Mouse (Mus musculus) liver, adult 2 months (tissue): ENCODE data around the gene Vmn2r68. TPM values are rescaled to one million over a fixed set of nuclear protein-coding genes. Genes with fewer than 3 reads are reported as not detected.

Experiments
- DNase-seq: peaks from one replicate; pipeline ENCODE4 v3.0.0-alpha.2; 2011; ENCODE audit warnings: low read depth, low spot score; ENCODE audit errors: extremely low read depth
- H3K27ac ChIP-seq: fragments of 200-500 bp; replicated peaks from 2 replicates; pipeline ENCODE4 v1.5.1; 2012; ENCODE audit warnings: low read depth, mild to moderate bottlenecking, control low read depth, inconsistent platforms, low read length; ENCODE audit not compliant: insufficient read depth
- H3K27me3 ChIP-seq: fragments of 200-500 bp; 2 replicates; pipeline ENCODE4 v1.6.1; 2012; ENCODE audit warnings: mild to moderate bottlenecking, moderate library complexity, low read length, inconsistent platforms; ENCODE audit not compliant: control insufficient read depth, insufficient read depth
- H3K36me3 ChIP-seq: fragments of 200-500 bp; 2 replicates; pipeline ENCODE4 v1.6.1; 2012; ENCODE audit warnings: low read length, inconsistent platforms; ENCODE audit not compliant: control insufficient read depth, insufficient read depth
- H3K4me1 ChIP-seq: fragments of 200-500 bp; 2 replicates; pipeline ENCODE4 v1.6.1; 2011; ENCODE audit warnings: low read length; ENCODE audit not compliant: control insufficient read depth, insufficient read depth
- H3K4me3 ChIP-seq: fragments of 200-500 bp; 2 replicates; pipeline ENCODE4 v1.5.1; 2011; ENCODE audit warnings: low read depth, mild to moderate bottlenecking, control low read depth, low read length, moderate library complexity; ENCODE audit not compliant: insufficient read depth
- H3K79me2 ChIP-seq: fragments of 200-500 bp; 2 replicates; pipeline ENCODE4 v1.6.1; 2012; ENCODE audit warnings: inconsistent platforms, mild to moderate bottlenecking, low read length, moderate library complexity; ENCODE audit not compliant: control insufficient read depth, insufficient read depth
- H3K9ac ChIP-seq: fragments of 200-500 bp; 2 replicates; pipeline ENCODE4 v1.6.1; 2012; ENCODE audit warnings: low read depth, mild to moderate bottlenecking, control low read depth, inconsistent platforms, low read length
- CTCF ChIP-seq: fragments of 200-500 bp; IDR thresholded peaks from 2 replicates; pipeline ENCODE4 v1.5.1; 2011; ENCODE audit warnings: low read depth, low read length, control low read depth
- POLR2A ChIP-seq: fragments of 200-500 bp; IDR thresholded peaks from 2 replicates; pipeline ENCODE4 v1.6.1; 2011; ENCODE audit warnings: low read length, control low read depth; ENCODE audit not compliant: insufficient read depth; ENCODE audit errors: extremely low read depth
- polyA plus RNA-seq: library from polyadenylated mRNA; depleted of rRNA; stranded (reverse); fragments of >200 nt; gene quantifications from 2 replicates; pipeline ENCODE4 v1.2.3, GENCODE M21; 2012; rRNA removed
- total RNA-seq: library from RNA; depleted of rRNA; stranded (reverse); fragments of >200 nt; gene quantifications from 2 replicates; pipeline ENCODE4 v1.2.3, GENCODE M21; 2014; rRNA removed

The Vmn2r68 gene
- total RNA-seq (not detected in 2 replicates), polyA plus RNA-seq (not detected in 2 replicates)

DNA sequence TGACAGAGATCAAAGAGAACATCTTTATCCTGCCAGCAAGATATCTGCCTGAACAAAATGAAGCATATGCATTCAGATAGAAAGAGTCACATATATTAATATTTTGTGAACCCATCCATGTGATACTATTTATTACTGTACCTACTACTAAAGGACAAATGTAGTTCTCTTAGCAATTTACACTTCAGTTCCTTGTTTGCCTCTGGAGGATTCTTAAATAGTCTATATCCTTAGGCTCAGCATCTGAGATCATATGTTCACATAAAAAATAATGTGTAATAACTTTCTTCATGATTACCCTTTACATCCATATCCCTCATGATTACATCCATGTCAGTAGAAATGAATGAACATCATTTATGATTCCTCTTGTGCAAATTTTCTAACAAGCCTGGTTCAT lies at the start of gene Vmn2r68:
Vmn2r68 (minus strand) TSS at position 101 of the 400 bp plus-strand sequence.
- TF ChIP-seq CTCF (no peak), POLR2A (no peak)
- Histone ChIP-seq H3K36me3 (no peaks in the 10 kb centered on the region), H3K27me3 (no peaks in the 10 kb centered on the region), H3K79me2 (no peaks in the 10 kb centered on the region), H3K4me1 (no peaks in the 10 kb centered on the region), H3K9ac (no peak within 1 kb of the TSS), H3K27ac (no peak within 1 kb of the TSS), H3K4me3 (no peak within 1 kb of the TSS)
- no peak for DNase-seq

Other genes starting within 250 kb of the Vmn2r68 start
- gene Vmn2r66, start 225.5 kb downstream of the Vmn2r68 start, total RNA-seq = not detected in 2 replicates
- not detected in 2 replicates for gene Vmn2r66, start 225.5 kb downstream of the Vmn2r68 start, polyA plus RNA-seq
- not detected in 2 replicates for gene Vmn2r67, start 81.8 kb downstream of the Vmn2r68 start, total RNA-seq
- not detected in 2 replicates for gene Vmn2r67, start 81.8 kb downstream of the Vmn2r68 start, polyA plus RNA-seq
- not detected in 2 replicates for gene Vmn2r69, start 178.1 kb upstream of the Vmn2r68 start, total RNA-seq
- not detected in 2 replicates for gene Vmn2r69, start 178.1 kb upstream of the Vmn2r68 start, polyA plus RNA-seq